Mouse (Mus musculus) urinary bladder, postnatal 4 days (tissue): ENCODE measurements at regions not wholly inside any gene's neighbourhood (a gene's known extent, or its start where the extent isn't known, plus 50 kb on each side); places are given as distances from the start of the nearest gene placed in this dataset.

Experiments
- DNase-seq, 2 experiments: peaks; one replicate each; pipeline ENCODE4 v3.0.0; 2021 to 2022; ENCODE audit warnings: low spot score in 2 of 2

GRCm38 (mm10) chr11:71670111-71671050 is 79.3 kb upstream of the Wscd1 start:
- DNase-seq: no peak

DNA sequence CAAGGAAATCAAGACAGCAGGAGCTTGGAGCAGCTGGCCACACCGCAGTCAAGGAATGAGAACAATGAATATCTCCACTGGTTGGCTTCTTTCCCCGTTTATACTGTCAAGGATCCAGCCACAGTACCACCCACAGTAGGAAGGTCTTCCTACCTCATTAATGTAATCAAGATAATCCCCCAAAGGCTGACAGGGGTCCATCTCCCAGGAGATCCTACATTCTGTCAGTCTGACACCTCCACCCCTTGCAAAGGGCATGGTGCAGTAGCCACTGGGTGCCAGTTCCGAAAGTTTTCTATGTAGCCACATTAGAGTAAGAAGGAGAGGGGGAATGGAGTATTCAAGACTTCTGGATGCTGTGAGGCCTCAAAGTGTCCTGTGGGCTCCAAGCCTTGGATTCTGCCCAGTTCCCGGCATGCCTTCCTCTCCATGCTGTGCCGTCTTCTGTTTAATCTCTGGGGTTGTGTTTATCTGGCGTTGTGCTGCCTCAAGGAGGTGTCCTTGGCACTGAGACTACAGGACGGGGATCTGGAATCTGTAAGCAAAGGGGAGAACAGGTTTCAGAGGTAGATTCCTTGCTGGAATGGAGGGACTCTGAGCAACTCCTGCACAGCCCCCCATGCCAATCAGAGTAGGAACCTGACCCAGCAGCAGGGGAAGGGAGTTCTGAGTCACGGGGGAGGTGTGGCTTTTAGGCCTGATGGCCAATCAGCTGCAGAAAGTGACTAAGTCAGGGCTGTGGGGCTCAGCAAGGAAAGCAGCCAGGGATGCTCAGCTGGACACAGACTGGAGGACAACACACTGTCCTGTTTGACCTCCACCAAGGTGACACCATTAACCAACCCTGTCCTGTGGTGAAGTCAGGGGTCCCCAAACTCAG is 77.3 kb upstream of the Wscd1 start:
- DNase-seq: no peak

DNA sequence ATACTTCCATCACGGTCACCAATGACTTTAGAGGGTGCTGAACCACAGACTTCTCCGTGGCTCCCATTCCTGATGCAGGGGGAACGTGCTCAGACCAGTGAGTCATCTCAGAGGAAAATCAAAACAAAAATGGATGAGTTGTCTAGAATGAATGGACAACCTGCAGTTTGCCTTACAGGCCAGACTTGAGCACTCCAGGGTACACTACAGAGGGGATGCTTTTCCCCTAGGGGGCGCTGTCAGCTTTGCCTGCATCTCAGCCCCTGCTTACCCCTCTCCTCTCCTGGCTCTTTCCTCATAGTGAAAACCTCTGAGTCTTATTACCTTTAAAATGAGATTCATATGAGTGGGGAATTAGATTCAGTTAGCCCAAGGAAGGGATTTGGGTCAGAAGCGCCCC is 75.4 kb upstream of the Wscd1 start:
- DNase-seq: no peak

GRCm38 (mm10) chr11:71675714-71676313 is 73.9 kb upstream of the Wscd1 start:
- DNase-seq: no peak

GRCm38 (mm10) chr11:71697017-71697416 is 52.7 kb upstream of the Wscd1 start:
- no peak for DNase-seq

DNA sequence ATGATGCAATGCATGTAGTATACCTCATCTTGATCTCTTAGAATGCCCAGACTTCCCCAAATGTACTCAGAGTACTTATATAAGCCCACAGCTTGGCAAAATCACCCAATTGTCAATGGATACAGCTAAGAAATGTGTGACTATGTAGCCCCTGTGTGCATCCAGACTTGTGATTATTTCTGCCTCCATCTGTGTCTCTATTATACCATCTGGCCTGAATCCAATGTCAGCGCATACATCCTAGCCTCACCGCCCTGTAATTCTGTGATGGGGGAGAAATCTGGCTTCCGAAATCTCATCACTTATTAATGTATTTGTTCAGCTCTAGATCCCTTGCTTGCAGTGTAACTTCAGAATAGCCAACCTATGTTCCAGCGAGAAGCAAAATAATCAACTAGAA is 50.9 kb upstream of the Wscd1 start:
- DNase-seq: no peak
